Mouse (Mus musculus): ENCODE results near the gene Tnfrsf1a. TPM values are rescaled to one million over a fixed set of nuclear protein-coding genes. Genes with fewer than 3 reads are reported as not detected.
A peak's percentile ranks its signal among the peaks of the same experiment; 100 is the strongest.

The Tnfrsf1a gene
- polyA plus RNA-seq, 1 experiment from 2014 or later, result 60.6 TPM

- H3K4me2 ChIP-seq (ENCODE audit: low read length), result no peak overlapping the region
- 38% methylated on average over 5 of the region's 5 CpGs for WGBS
- H3K36me3 ChIP-seq (ENCODE audit: control insufficient read depth, insufficient read depth, low read length), result peaks cover 44% of the 10 kb centered on the region
- DNase-seq (ENCODE audit: low spot score) (no peak), ATAC-seq (replicated peaks; ENCODE audit: low FRiP score, low TSS enrichment, low read depth) (no peak)
- no peaks in the 10 kb centered on the region for H3K27me3 ChIP-seq (replicated peaks; ENCODE audit: control insufficient read depth, insufficient read depth, low read length)
- no peak overlapping the region for H3K9ac ChIP-seq (ENCODE audit: low read length)
- no peak overlapping the region for H3K4me3 ChIP-seq (ENCODE audit: low read depth, low read length)
- no peak overlapping the region for H3K27ac ChIP-seq (ENCODE audit: low read depth)
- H3K4me1 ChIP-seq (replicated peaks; ENCODE audit: control insufficient read depth, insufficient read depth, low read length), result peaks cover 28% of the 10 kb centered on the region
- H3K9me3 ChIP-seq (ENCODE audit: control insufficient read depth, low read length), result no peaks in the 10 kb centered on the region
These were observed 39.8 kb upstream of the Tnfrsf1a start for GRCm38 (mm10) chr6:125309406-125309805.

DNA sequence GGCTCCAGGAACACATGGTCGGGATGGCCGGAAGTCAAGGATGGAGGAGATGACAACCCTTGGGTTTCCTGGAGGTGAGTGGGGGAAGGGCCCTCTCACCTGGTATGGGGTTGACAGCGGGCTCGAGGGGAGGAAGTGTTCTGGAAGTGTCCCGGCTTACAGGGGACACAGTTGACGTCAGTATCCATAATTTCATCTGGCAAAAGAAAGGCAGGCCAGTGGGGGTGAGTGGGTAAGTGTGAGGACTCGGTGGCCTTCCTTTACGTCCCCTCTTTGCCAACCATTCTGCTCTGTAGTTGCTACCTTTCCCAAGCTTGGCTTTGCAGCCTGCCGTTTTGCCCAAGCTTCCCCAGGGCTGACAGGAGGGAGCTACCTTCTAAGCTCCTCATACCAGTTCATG, 37.0 kb upstream of the Tnfrsf1a start:
- 85% methylated on average over 9 of the region's 9 CpGs for WGBS
- ATAC-seq (replicated peaks; ENCODE audit: low FRiP score, low TSS enrichment, low read depth), result no peak

DNA sequence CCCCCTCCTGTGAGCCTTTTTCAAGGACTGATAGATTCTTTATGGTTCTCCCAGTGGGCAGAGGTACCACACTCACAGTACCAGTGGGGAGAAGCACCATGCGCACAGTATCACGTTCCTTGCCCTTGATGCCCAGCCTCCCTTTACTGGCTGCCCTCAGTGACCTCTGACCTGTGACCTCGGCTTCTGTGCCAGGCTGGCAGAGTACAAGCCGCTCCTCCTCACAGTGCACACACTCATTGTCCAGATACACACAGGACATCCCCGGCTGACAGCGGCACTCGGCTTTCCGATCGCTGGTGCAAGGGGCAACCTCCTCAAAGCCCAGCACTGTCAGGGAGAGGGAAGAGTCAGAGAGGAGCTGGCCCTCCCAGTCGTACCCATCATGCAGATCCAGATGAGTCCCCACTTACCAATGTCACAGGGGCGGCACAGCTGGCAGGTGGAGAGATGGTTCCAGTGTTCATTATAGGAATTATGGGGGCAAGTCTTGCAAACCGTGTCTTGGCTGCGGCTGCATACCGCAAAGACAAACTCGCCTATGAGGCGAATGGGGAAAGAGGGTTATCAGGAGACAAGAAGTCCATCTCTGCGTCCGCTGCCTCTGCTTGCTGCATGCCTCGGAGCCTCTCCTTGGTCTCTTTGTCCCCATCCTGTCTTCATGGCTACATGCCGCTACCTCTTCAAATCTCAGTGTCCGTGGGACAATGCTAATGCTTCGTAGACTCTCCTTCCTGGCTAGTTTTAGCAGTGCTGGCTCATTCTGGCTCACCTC, 36.4 kb upstream of the Tnfrsf1a start:
- peak overlapping the region; percentile 79 for H3K27ac ChIP-seq (ENCODE audit: low read depth)
- H3K27me3 ChIP-seq (replicated peaks; ENCODE audit: control insufficient read depth, insufficient read depth, low read length), result no peaks in the 10 kb centered on the region
- no peak for DNase-seq (ENCODE audit: low spot score)
- H3K9ac ChIP-seq (ENCODE audit: low read length), result peak overlapping the region; percentile 93
- peaks cover 30% of the 10 kb centered on the region for H3K4me1 ChIP-seq (replicated peaks; ENCODE audit: control insufficient read depth, insufficient read depth, low read length)
- H3K36me3 ChIP-seq (ENCODE audit: control insufficient read depth, insufficient read depth, low read length), result peaks cover 34% of the 10 kb centered on the region
- H3K9me3 ChIP-seq (ENCODE audit: control insufficient read depth, low read length), result no peaks in the 10 kb centered on the region
- ATAC-seq (replicated peaks; ENCODE audit: low FRiP score, low TSS enrichment, low read depth), result no peak
- peak overlapping the region; percentile 63 for H3K4me3 ChIP-seq (ENCODE audit: low read depth, low read length)
- H3K4me2 ChIP-seq (ENCODE audit: low read length), result peak overlapping the region; percentile 86
- WGBS, result 55% methylated on average over 22 of the region's 22 CpGs

More for the DNA sequence above, 37.0 kb upstream of the Tnfrsf1a start:
- Histone ChIP-seq H3K4me3 (ENCODE audit: low read depth, low read length) (peak overlapping the region; percentile 63; the same call in 1 of the 2 replicates), H3K36me3 (ENCODE audit: control insufficient read depth, insufficient read depth, low read length) (peaks cover 36% of the 10 kb centered on the region), H3K4me2 (ENCODE audit: low read length) (peak overlapping the region; percentile 86), H3K4me1 (replicated peaks; ENCODE audit: control insufficient read depth, insufficient read depth, low read length) (peaks cover 30% of the 10 kb centered on the region), H3K9ac (ENCODE audit: low read length) (peak overlapping the region; percentile 93), H3K27ac (ENCODE audit: low read depth) (no peak overlapping the region), H3K27me3 (replicated peaks; ENCODE audit: control insufficient read depth, insufficient read depth, low read length) (no peaks in the 10 kb centered on the region), H3K9me3 (ENCODE audit: control insufficient read depth, low read length) (no peaks in the 10 kb centered on the region)
- DNase-seq (ENCODE audit: low spot score), result no peak

DNA sequence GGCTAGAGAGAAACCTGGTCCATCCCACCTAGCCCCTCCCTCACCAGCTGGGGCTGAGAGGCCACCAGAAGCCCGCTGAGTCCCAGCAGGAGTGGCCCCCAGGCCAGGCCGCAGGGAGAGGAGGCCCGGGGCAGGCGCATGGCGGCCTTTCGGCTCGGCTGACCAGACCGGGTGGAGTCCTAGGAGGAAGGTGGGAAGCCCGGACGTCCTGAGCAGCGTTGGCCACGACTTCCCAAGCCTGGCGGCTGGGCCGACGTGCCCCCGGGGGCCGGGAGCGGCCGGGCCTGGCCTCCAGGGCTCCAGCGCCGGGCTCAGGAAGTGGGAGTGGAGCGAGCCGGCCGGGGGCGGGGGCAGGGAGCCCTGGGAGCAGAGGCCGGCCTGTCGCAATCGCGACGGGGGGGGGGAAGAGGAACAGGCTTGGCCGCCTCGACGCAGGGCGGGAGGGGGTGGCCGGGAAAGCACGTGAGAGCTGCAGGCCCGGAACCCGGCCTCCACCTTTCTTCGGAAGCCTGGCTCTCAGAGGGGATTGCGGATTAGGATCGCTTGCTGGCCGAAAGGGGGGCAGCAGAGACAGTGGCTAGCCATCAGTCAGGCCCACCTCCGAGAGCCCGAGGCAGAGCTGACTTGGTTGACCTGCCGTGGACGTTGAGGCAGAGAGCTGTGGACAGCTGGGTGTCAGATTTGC, 35.5 kb upstream of the Tnfrsf1a start, which contains the start of gene Ltbr:
Gene Ltbr, minus strand, starts transcription at position 340 of the 685 bp plus-strand sequence.
- Histone ChIP-seq H3K4me3 (ENCODE audit: low read depth, low read length) (peak within 1 kb of the TSS; percentile 63), H3K9me3 (ENCODE audit: control insufficient read depth, low read length) (no peaks in the 10 kb centered on the region), H3K27me3 (replicated peaks; ENCODE audit: control insufficient read depth, insufficient read depth, low read length) (no peaks in the 10 kb centered on the region), H3K4me1 (replicated peaks; ENCODE audit: control insufficient read depth, insufficient read depth, low read length) (peaks cover 30% of the 10 kb centered on the region), H3K36me3 (ENCODE audit: control insufficient read depth, insufficient read depth, low read length) (peaks cover 26% of the 10 kb centered on the region), H3K9ac (ENCODE audit: low read length) (peak within 1 kb of the TSS; percentile 93), H3K4me2 (ENCODE audit: low read length) (peak within 1 kb of the TSS; percentile 86), H3K27ac (ENCODE audit: low read depth) (peak within 1 kb of the TSS; percentile 79)
- peak; percentile 86 for DNase-seq (ENCODE audit: low spot score)
- ATAC-seq (replicated peaks; ENCODE audit: low FRiP score, low TSS enrichment, low read depth), result peak; percentile 89
- WGBS, result 2% methylated on average over 42 of the region's 46 CpGs

GRCm38 (mm10) chr6:125314231-125314563, 35.0 kb upstream of the Tnfrsf1a start:
- Histone ChIP-seq H3K27me3 (replicated peaks; ENCODE audit: control insufficient read depth, insufficient read depth, low read length) (no peaks in the 10 kb centered on the region), H3K27ac (ENCODE audit: low read depth) (peak overlapping the region; percentile 79; the same call in 1 of the 2 replicates), H3K36me3 (ENCODE audit: control insufficient read depth, insufficient read depth, low read length) (peaks cover 21% of the 10 kb centered on the region), H3K4me3 (ENCODE audit: low read depth, low read length) (peak overlapping the region; percentile 63; the same call in 1 of the 2 replicates), H3K4me2 (ENCODE audit: low read length) (peak overlapping the region; percentile 86), H3K9ac (ENCODE audit: low read length) (peak overlapping the region; percentile 93), H3K9me3 (ENCODE audit: control insufficient read depth, low read length) (no peaks in the 10 kb centered on the region), H3K4me1 (replicated peaks; ENCODE audit: control insufficient read depth, insufficient read depth, low read length) (peaks cover 30% of the 10 kb centered on the region)
- 51% methylated on average over 7 of the region's 7 CpGs for WGBS
- DNase-seq (ENCODE audit: low spot score) (no peak), ATAC-seq (replicated peaks; ENCODE audit: low FRiP score, low TSS enrichment, low read depth) (peak; percentile 12)

DNA sequence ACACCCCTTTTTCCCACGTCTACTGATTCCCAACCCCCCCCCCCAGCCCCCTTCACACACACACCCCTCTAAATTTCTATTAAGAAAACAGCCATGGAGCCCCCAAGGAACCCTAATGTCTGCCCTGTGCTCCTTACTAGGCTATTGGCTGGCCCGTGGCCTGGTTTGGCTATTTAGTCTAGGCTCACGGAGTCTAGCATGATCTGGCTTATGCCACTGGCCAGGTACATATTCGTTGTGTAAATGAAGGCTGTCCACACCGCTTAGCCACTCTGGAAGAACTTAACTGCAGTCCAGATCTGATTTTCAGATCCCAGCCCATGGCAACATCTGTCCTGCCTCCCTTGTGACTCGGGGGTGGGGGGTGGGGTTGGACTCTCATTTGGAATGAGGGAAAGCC, 34.4 kb upstream of the Tnfrsf1a start:
- Histone ChIP-seq H3K36me3 (ENCODE audit: control insufficient read depth, insufficient read depth, low read length) (peaks cover 16% of the 10 kb centered on the region; the same call in 1 of the 2 replicates), H3K27ac (ENCODE audit: low read depth) (no peak overlapping the region), H3K27me3 (replicated peaks; ENCODE audit: control insufficient read depth, insufficient read depth, low read length) (no peaks in the 10 kb centered on the region), H3K4me3 (ENCODE audit: low read depth, low read length) (no peak overlapping the region), H3K9me3 (ENCODE audit: control insufficient read depth, low read length) (no peaks in the 10 kb centered on the region), H3K4me1 (replicated peaks; ENCODE audit: control insufficient read depth, insufficient read depth, low read length) (peaks cover 25% of the 10 kb centered on the region), H3K4me2 (ENCODE audit: low read length) (no peak overlapping the region), H3K9ac (ENCODE audit: low read length) (no peak overlapping the region)
- 76% methylated on average over 6 of the region's 6 CpGs for WGBS
- no peak for ATAC-seq (replicated peaks; ENCODE audit: low FRiP score, low TSS enrichment, low read depth)
- DNase-seq (ENCODE audit: low spot score), result no peak

- ATAC-seq (replicated peaks; ENCODE audit: low FRiP score, low TSS enrichment, low read depth), result no peak
- Histone ChIP-seq H3K4me1 (replicated peaks; ENCODE audit: control insufficient read depth, insufficient read depth, low read length) (peaks cover 15% of the 10 kb centered on the region), H3K27ac (ENCODE audit: low read depth) (no peak overlapping the region), H3K4me3 (ENCODE audit: low read depth, low read length) (no peak overlapping the region), H3K9ac (ENCODE audit: low read length) (no peak overlapping the region), H3K36me3 (ENCODE audit: control insufficient read depth, insufficient read depth, low read length) (no peaks in the 10 kb centered on the region), H3K4me2 (ENCODE audit: low read length) (no peak overlapping the region), H3K9me3 (ENCODE audit: control insufficient read depth, low read length) (no peaks in the 10 kb centered on the region), H3K27me3 (replicated peaks; ENCODE audit: control insufficient read depth, insufficient read depth, low read length) (peaks cover 19% of the 10 kb centered on the region)
- DNase-seq (ENCODE audit: low spot score), result no peak
- WGBS, result 51% methylated on average over 7 of the region's 7 CpGs
These were observed 32.1 kb upstream of the Tnfrsf1a start for GRCm38 (mm10) chr6:125317077-125317476.

DNA sequence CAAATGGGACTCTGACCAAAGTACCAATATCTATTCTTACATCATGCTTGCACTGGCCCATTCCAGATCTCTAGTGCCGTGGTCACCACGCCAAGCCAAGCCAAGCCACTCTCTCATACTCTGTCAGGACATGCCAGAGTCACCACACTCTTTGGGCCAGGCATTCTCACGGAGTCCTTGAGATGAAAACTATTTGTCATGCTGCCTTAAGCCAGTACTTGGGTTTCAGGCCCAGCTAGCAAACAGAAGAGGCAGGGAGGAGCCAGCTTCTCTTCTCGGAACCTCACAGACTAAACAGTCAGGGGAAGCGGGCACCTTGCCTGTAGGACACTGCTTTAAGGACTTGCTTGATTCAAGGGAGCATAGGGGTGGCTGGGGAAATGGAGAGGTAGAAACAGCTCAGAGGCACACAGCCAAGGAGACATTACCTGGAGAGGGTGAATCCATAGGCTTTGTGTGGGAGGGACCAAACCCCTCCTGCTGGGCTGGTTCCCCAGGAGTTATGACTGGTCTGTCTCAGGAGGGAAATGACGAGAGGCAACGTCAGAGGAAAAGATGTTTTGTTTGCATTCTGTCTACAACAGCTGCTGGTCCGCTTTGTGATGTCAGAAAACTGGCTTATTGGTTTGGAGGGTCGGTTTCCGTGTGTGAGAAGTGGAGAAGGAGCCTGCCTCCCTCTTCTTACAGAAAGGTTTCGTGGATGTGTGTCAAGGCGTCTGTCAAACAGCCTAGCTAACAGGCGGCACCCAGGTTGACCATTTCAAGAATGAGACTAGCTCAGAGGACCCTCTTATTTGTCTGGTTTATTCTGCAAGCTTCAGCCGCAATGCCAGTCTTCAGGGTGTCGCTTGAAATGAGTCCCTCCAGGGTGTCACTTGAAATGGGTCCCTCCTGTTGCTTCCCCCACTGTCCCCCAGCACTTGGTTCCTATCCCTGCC, 29.9 kb upstream of the Tnfrsf1a start:
- Histone ChIP-seq H3K27ac (ENCODE audit: low read depth) (no peak overlapping the region), H3K4me1 (replicated peaks; ENCODE audit: control insufficient read depth, insufficient read depth, low read length) (peaks cover 3% of the 10 kb centered on the region; the same call in 1 of the 2 replicates), H3K27me3 (replicated peaks; ENCODE audit: control insufficient read depth, insufficient read depth, low read length) (peaks cover 27% of the 10 kb centered on the region), H3K4me3 (ENCODE audit: low read depth, low read length) (no peak overlapping the region), H3K4me2 (ENCODE audit: low read length) (no peak overlapping the region), H3K9ac (ENCODE audit: low read length) (no peak overlapping the region), H3K9me3 (ENCODE audit: control insufficient read depth, low read length) (no peaks in the 10 kb centered on the region), H3K36me3 (ENCODE audit: control insufficient read depth, insufficient read depth, low read length) (no peaks in the 10 kb centered on the region)
- ATAC-seq (replicated peaks; ENCODE audit: low FRiP score, low TSS enrichment, low read depth) (no peak), DNase-seq (ENCODE audit: low spot score) (no peak)
- 59% methylated on average over 15 of the region's 15 CpGs for WGBS
